Mouse (Mus musculus) layer of hippocampus, adult 8-10 months (tissue): ENCODE measurements around the gene Zbed6. TPM values are rescaled to one million over a fixed set of nuclear protein-coding genes. Genes with fewer than 3 reads are reported as not detected.

ENCODE experiments used
- total RNA-seq, 4 experiments: library from RNA; stranded (reverse); gene quantifications; 2 replicates each; pipeline ENCODE4 v1.2.4; 2022

The Zbed6 gene
- total RNA-seq, 4 experiments from 2014 or later = 6.4 to 10.8 (median 8.5) TPM

Other genes starting within 250 kb of the Zbed6 start
- gene Sox13, start 236.5 kb downstream of the Zbed6 start, total RNA-seq = 10 to 100 TPM in 1 of 4 experiments, 1 to 10 TPM in 3; 9.3 to 13.7 (median 9.4) TPM
- 10 to 100 TPM; 52.8 to 74.8 (median 64.8) TPM for gene Snrpe, start 50.6 kb downstream of the Zbed6 start, total RNA-seq
- gene Gm38394, start 433 bp upstream of the Zbed6 start, total RNA-seq = 10 to 100 TPM; 21.9 to 34.1 (median 30.1) TPM
- not detected for gene Lax1, start 29.2 kb upstream of the Zbed6 start, total RNA-seq
- gene Atp2b4, start 140.2 kb upstream of the Zbed6 start, total RNA-seq = 100 to 1,000 TPM in 1 of 4 experiments, 10 to 100 TPM in 3; 85.7 to 102 (median 91.8) TPM
- under 1 TPM; 0.21 to 0.67 (median 0.53) TPM for gene Optc, start 247.1 kb upstream of the Zbed6 start, total RNA-seq